Mouse (Mus musculus) limb, embryonic 14.5 days (tissue): Measurements from ENCODE around the gene Camta1. TPM values are rescaled to one million over a fixed set of nuclear protein-coding genes. Genes with fewer than 3 reads are reported as not detected.

ENCODE experiments used
- ATAC-seq: fragments of 200-750 bp; cut with Nextera tagmentation; 2 replicates; pipeline ENCODE4 v1.8.0; 2017; ENCODE audit warnings: low read depth, moderate number of reproducible peaks, moderate TSS enrichment; ENCODE audit not compliant: low FRiP score
- DNase-seq: peaks from one replicate; pipeline ENCODE4 v3.0.0-alpha.2; 2015; ENCODE audit warnings: low spot score
- H3K27ac ChIP-seq: fragments of 300-500 bp; sonication (generic); replicated peaks from 2 replicates; pipeline ENCODE4 v1.5.1; 2014; ENCODE audit warnings: low read depth, mild to moderate bottlenecking, low read length, moderate library complexity, mixed read lengths
- H3K27me3 ChIP-seq: fragments of 300-500 bp; sonication (generic); 2 replicates; pipeline ENCODE4 v1.6.1; 2014; ENCODE audit warnings: low read length, mixed read lengths; ENCODE audit not compliant: control insufficient read depth, insufficient read depth
- H3K36me3 ChIP-seq: fragments of 300-500 bp; sonication (generic); 2 replicates; pipeline ENCODE4 v1.6.1; 2014; ENCODE audit warnings: mild to moderate bottlenecking, low read length, moderate library complexity, mixed read lengths; ENCODE audit not compliant: control insufficient read depth, insufficient read depth
- H3K4me1 ChIP-seq: fragments of 300-500 bp; sonication (generic); 2 replicates; pipeline ENCODE4 v1.6.1; 2014; ENCODE audit warnings: antibody characterized with exemption, low read length, mixed read lengths; ENCODE audit not compliant: control insufficient read depth, insufficient read depth
- H3K4me2 ChIP-seq: fragments of 300-500 bp; sonication (generic); replicated peaks from 2 replicates; pipeline ENCODE4 v1.6.1; 2014; ENCODE audit warnings: low read depth, mild to moderate bottlenecking, low read length, moderate library complexity; ENCODE audit not compliant: severe bottlenecking
- H3K4me3 ChIP-seq: fragments of 300-500 bp; sonication (generic); replicated peaks from 2 replicates; pipeline ENCODE4 v1.5.1; 2014; ENCODE audit warnings: low read length
- H3K9ac ChIP-seq: fragments of 300-500 bp; sonication (generic); 2 replicates; pipeline ENCODE4 v1.6.1; 2014; ENCODE audit warnings: mild to moderate bottlenecking, low read depth, low read length, moderate library complexity; ENCODE audit not compliant: severe bottlenecking
- H3K9me3 ChIP-seq: fragments of 300-500 bp; sonication (generic); 2 replicates; pipeline ENCODE4 v1.6.1; 2016; ENCODE audit warnings: low read length; ENCODE audit not compliant: control insufficient read depth
- POLR2A ChIP-seq: fragments of 200-500 bp; IDR thresholded peaks from 2 replicates; pipeline ENCODE4 v1.8.0; 2012; ENCODE audit warnings: inconsistent platforms, mild to moderate bottlenecking, moderate library complexity, borderline replicate concordance; ENCODE audit not compliant: insufficient read depth, insufficient read length; ENCODE audit errors: extremely low read depth
- WGBS: fragments of 180-500 bp; shearing (Covaris S2); extraction: QIAGEN DNeasy Blood & Tissue Kit; methylation state at CpG from one replicate; pipeline ENCODE4 v1.1.7; 2014; 5-methylcytosine and 5-hydroxymethylcytosine counted together
- polyA plus RNA-seq, 2 experiments: library from polyadenylated mRNA; depleted of rRNA in 1 of 2; stranded (reverse) in 1 of 2; unstranded in 1 of 2; fragments of >200 nt; fragmentation: Nextera tagmentation in 1 of 2; extraction: Ambion mirVana in 1 of 2; gene quantifications; 2 replicates each; pipeline versions ENCODE4 v1.2.1 to v1.2.3; 2012 to 2014

The Camta1 gene
- polyA plus RNA-seq, 2 experiments: 28.6 to 78.8 TPM

GRCm38 (mm10) chr4:151539167-151539525 lies 322.5 kb downstream of the Camta1 start:
- Histone ChIP-seq H3K4me3 (no peak overlapping the region), H3K9ac (no peak overlapping the region), H3K27ac (no peak overlapping the region), H3K4me2 (no peak overlapping the region), H3K36me3 (no peaks in the 10 kb centered on the region), H3K27me3 (no peaks in the 10 kb centered on the region), H3K9me3 (no peaks in the 10 kb centered on the region), H3K4me1 (peaks cover 2% of the 10 kb centered on the region; the same call in 1 of the 2 replicates)
- WGBS: 56% methylated on average over 10 of the region's 10 CpGs
- no peak for ATAC-seq
- no peak for TF ChIP-seq POLR2A
- no peak for DNase-seq

GRCm38 (mm10) chr4:151538446-151539166 lies 323.1 kb downstream of the Camta1 start:
- Histone ChIP-seq H3K4me2 (no peak overlapping the region), H3K9me3 (no peaks in the 10 kb centered on the region), H3K9ac (no peak overlapping the region), H3K27ac (no peak overlapping the region), H3K4me1 (peaks cover 2% of the 10 kb centered on the region; the same call in 1 of the 2 replicates), H3K4me3 (no peak overlapping the region), H3K27me3 (no peaks in the 10 kb centered on the region), H3K36me3 (no peaks in the 10 kb centered on the region)
- TF ChIP-seq POLR2A: no peak
- ATAC-seq: no peak
- 58% methylated on average over 18 of the region's 18 CpGs for WGBS
- DNase-seq: no peak

GRCm38 (mm10) chr4:151535916-151536450 lies 325.7 kb downstream of the Camta1 start:
- no peak for TF ChIP-seq POLR2A
- H3K36me3 ChIP-seq: no peaks in the 10 kb centered on the region
- H3K4me3 ChIP-seq: no peak overlapping the region
- no peak for ATAC-seq
- H3K9ac ChIP-seq: no peak overlapping the region
- H3K27me3 ChIP-seq: no peaks in the 10 kb centered on the region
- H3K4me2 ChIP-seq: no peak overlapping the region
- H3K4me1 ChIP-seq: peaks cover 2% of the 10 kb centered on the region; the same call in 1 of the 2 replicates
- no peak for DNase-seq
- 41% methylated on average over 9 of the region's 9 CpGs for WGBS
- no peaks in the 10 kb centered on the region for H3K9me3 ChIP-seq
- H3K27ac ChIP-seq: no peak overlapping the region

GRCm38 (mm10) chr4:151533451-151533850 lies 328.2 kb downstream of the Camta1 start:
- H3K27me3 ChIP-seq: no peaks in the 10 kb centered on the region
- no peak overlapping the region for H3K4me2 ChIP-seq
- H3K36me3 ChIP-seq: no peaks in the 10 kb centered on the region
- H3K4me3 ChIP-seq: no peak overlapping the region
- no peaks in the 10 kb centered on the region for H3K9me3 ChIP-seq
- no peak overlapping the region for H3K27ac ChIP-seq
- WGBS: 41% methylated on average over 10 of the region's 10 CpGs
- TF ChIP-seq POLR2A: no peak
- DNase-seq (no peak), ATAC-seq (no peak)
- peaks cover 2% of the 10 kb centered on the region; the same call in 1 of the 2 replicates for H3K4me1 ChIP-seq
- no peak overlapping the region for H3K9ac ChIP-seq

- TF ChIP-seq POLR2A: no peak
- DNase-seq (no peak), ATAC-seq (no peak)
- Histone ChIP-seq H3K4me1 (no peaks in the 10 kb centered on the region), H3K27me3 (no peaks in the 10 kb centered on the region), H3K36me3 (no peaks in the 10 kb centered on the region), H3K4me3 (no peak overlapping the region), H3K9ac (no peak overlapping the region), H3K27ac (no peak overlapping the region), H3K9me3 (no peaks in the 10 kb centered on the region), H3K4me2 (no peak overlapping the region)
- WGBS: 93% methylated on average over 4 of the region's 4 CpGs
These were observed 333.2 kb downstream of the Camta1 start for GRCm38 (mm10) chr4:151528436-151528835.
